ENCODE assay signal across 8 mouse cellular contexts in genomic region chr9:94700549-94700948, GRCm38 (mm10). TPM values are rescaled to one million over a fixed set of nuclear protein-coding genes. Genes with fewer than 3 reads are reported as not detected.
DNase-seq lines count a peak whose midpoint lies in the region; ATAC-seq and TF ChIP-seq lines count a peak whose summit lies in the region.

No protein-coding gene starts in this region.

- no peaks in the 10 kb centered on the region for H3K27me3 ChIP-seq in lung, embryonic 14.5 days (ENCODE audit: insufficient read depth, low read length)
- H3K27me3 ChIP-seq in kidney, embryonic 16.5 days (ENCODE audit: insufficient read depth, low read length) = no peaks in the 10 kb centered on the region

- H3K9ac ChIP-seq in lung, embryonic 14.5 days = no peak overlapping the region
- H3K9ac ChIP-seq in kidney, embryonic 16.5 days (replicated peaks; ENCODE audit: low read length) = no peak overlapping the region

- peak; percentile 70 for TF ChIP-seq CTCF in lung, embryonic 14.5 days (IDR thresholded peaks at IDR 0.05; ENCODE audit: low read depth)

- H3K4me1 ChIP-seq in lung, embryonic 14.5 days (ENCODE audit: insufficient read depth) = peaks cover 7% of the 10 kb centered on the region; the same call in 1 of the 2 replicates
- no peaks in the 10 kb centered on the region; the same call in 1 of the 2 replicates for H3K4me1 ChIP-seq in kidney, embryonic 16.5 days (ENCODE audit: insufficient read depth, low read length)

- WGBS in lung, embryonic 14.5 days = 73% methylated on average over 1 of the region's 1 CpGs
- WGBS in kidney, embryonic 16.5 days = 30% methylated on average over 1 of the region's 1 CpGs

- no peak overlapping the region for H3K4me2 ChIP-seq in lung, embryonic 14.5 days
- no peak overlapping the region for H3K4me2 ChIP-seq in kidney, embryonic 16.5 days (replicated peaks; ENCODE audit: low read depth, low read length)

- no peak overlapping the region for H3K27ac ChIP-seq in lung, embryonic 14.5 days (ENCODE audit: low read depth)
- no peak overlapping the region for H3K27ac ChIP-seq in kidney, embryonic 16.5 days (ENCODE audit: low read length)

- H3K4me3 ChIP-seq in lung, embryonic 14.5 days (ENCODE audit: low read depth, low read length) = no peak overlapping the region
- no peak overlapping the region for H3K4me3 ChIP-seq in kidney, embryonic 16.5 days (ENCODE audit: low read length)

- no peak for ATAC-seq in lung, embryonic 14.5 days (ENCODE audit: insufficient read depth)
- peak; percentile 79 for ATAC-seq in frontal cortex, adult (ENCODE audit: low TSS enrichment)
- ATAC-seq in kidney, embryonic 16.5 days (ENCODE audit: low FRiP score, low TSS enrichment) = peak; percentile 82; the same call in 1 of the 2 replicates

- no peaks in the 10 kb centered on the region for H3K9me3 ChIP-seq in lung, embryonic 14.5 days (ENCODE audit: low read depth, low read length)
- no peaks in the 10 kb centered on the region for H3K9me3 ChIP-seq in kidney, embryonic 16.5 days (ENCODE audit: low read length)

- no peaks in the 10 kb centered on the region for H3K36me3 ChIP-seq in lung, embryonic 14.5 days (ENCODE audit: insufficient read depth)
- H3K36me3 ChIP-seq in kidney, embryonic 16.5 days (ENCODE audit: insufficient read depth, low read length) = no peaks in the 10 kb centered on the region

- peak; percentile 79 for DNase-seq in lung, embryonic 14.5 days
- no peak for DNase-seq in lung, postnatal 25 days (ENCODE audit: low spot score)
- peak; percentile 51 to 59 for DNase-seq in cerebellum, adult 18-20 months
- peak; percentile 37 for DNase-seq in lung, postnatal 14 days
- DNase-seq in right cerebral cortex, postnatal 36 days (ENCODE audit: low spot score in 2 of 2) = peak; percentile 26 to 30
- DNase-seq in adrenal gland, postnatal 25 days = no peak

RNA-seq across cellular contexts. Expression of gene Slc9a9, which starts 30.8 kb away (rescaled TPM):
- polyA plus RNA-seq in lung, embryonic 14.5 days (2014; fragmentation: Nextera tagmentation; extraction: Ambion mirVana) = 5.0 and 5.1 TPM in 2 replicates
- 3.9 and 4.3 TPM in 2 replicates for polyA plus RNA-seq in kidney, embryonic 16.5 days (2015; fragmentation: Nextera tagmentation; extraction: Ambion mirVana)
- total RNA-seq in adrenal gland, postnatal 25 days (2021) = 1.6 and 2.8 TPM in 2 replicates

Comparison
In these comparisons a context has a peak if more than half of its experiments do, and no peak if none do; other contexts are left out.
1. DNase-seq: peak in lung, embryonic 14.5 days (single experiment), cerebellum, adult 18-20 months (2 of 2), lung, postnatal 14 days (single experiment) and right cerebral cortex, postnatal 36 days (2 of 2); none in lung, postnatal 25 days (single experiment) and adrenal gland, postnatal 25 days (single experiment).